Mouse (Mus musculus) intestine, postnatal 0 days (tissue): ENCODE results near the gene Phactr2. TPM values are rescaled to one million over a fixed set of nuclear protein-coding genes. Genes with fewer than 3 reads are reported as not detected.
A peak's percentile ranks its signal among the peaks of the same experiment; 100 is the strongest.

Experiments
- ATAC-seq: fragments of 200-750 bp; cut with Nextera tagmentation; 2 replicates; pipeline ENCODE4 v1.8.0; 2017; ENCODE audit warnings: mild to moderate bottlenecking, moderate TSS enrichment, moderate library complexity
- H3K27ac ChIP-seq: fragments of 300-500 bp; sonication (generic); 2 replicates; pipeline ENCODE4 v1.5.1; 2014; ENCODE audit warnings: mild to moderate bottlenecking, low read depth, low read length, moderate library complexity
- H3K27me3 ChIP-seq: fragments of 300-500 bp; sonication (generic); replicated peaks from 2 replicates; pipeline ENCODE4 v1.6.1; 2014; ENCODE audit warnings: low read length, mixed read lengths; ENCODE audit not compliant: control insufficient read depth, insufficient read depth
- H3K36me3 ChIP-seq: fragments of 300-500 bp; sonication (generic); 2 replicates; pipeline ENCODE4 v1.6.1; 2014; ENCODE audit warnings: mild to moderate bottlenecking, moderate library complexity; ENCODE audit not compliant: control insufficient read depth, insufficient read depth
- H3K4me1 ChIP-seq: fragments of 300-500 bp; sonication (generic); replicated peaks from 2 replicates; pipeline ENCODE4 v1.6.1; 2014; ENCODE audit warnings: antibody characterized with exemption, low read length, mixed read lengths; ENCODE audit not compliant: control insufficient read depth, insufficient read depth
- H3K4me2 ChIP-seq: fragments of 300-500 bp; sonication (generic); replicated peaks from 2 replicates; pipeline ENCODE4 v1.6.1; 2014; ENCODE audit warnings: low read depth, mild to moderate bottlenecking, moderate library complexity
- H3K4me3 ChIP-seq: fragments of 300-500 bp; sonication (generic); 2 replicates; pipeline ENCODE4 v1.5.1; 2014; ENCODE audit warnings: low read depth, low read length
- H3K9ac ChIP-seq: fragments of 300-500 bp; sonication (generic); 2 replicates; pipeline ENCODE4 v1.6.1; 2014; ENCODE audit warnings: mild to moderate bottlenecking, low read depth, low read length
- H3K9me3 ChIP-seq: fragments of 300-500 bp; sonication (generic); 2 replicates; pipeline ENCODE4 v1.6.1; 2016; ENCODE audit warnings: mixed run types; ENCODE audit not compliant: control insufficient read depth
- CTCF ChIP-seq: sonication (generic); IDR thresholded peaks from 2 replicates; pipeline ENCODE4 v1.5.1; 2016; ENCODE audit warnings: low read depth, mild to moderate bottlenecking, control low read depth, antibody characterized with exemption, moderate library complexity
- WGBS: fragments of 180-500 bp; shearing (Covaris S2); extraction: QIAGEN DNeasy Blood & Tissue Kit; methylation state at CpG from one replicate; pipeline ENCODE4 v1.1.7; 2014; 5-methylcytosine and 5-hydroxymethylcytosine counted together
- polyA plus RNA-seq: library from polyadenylated mRNA; unstranded; fragments of >200 nt; fragmentation: Nextera tagmentation; extraction: Ambion mirVana; gene quantifications from 2 replicates; pipeline ENCODE4 v1.2.1, GENCODE M21; 2015

Gene Phactr2
- polyA plus RNA-seq, 1 experiment from 2014 or later: 12.3 TPM

GRCm38 (mm10) chr10:13220061-13220460 is 254.2 kb downstream of the Phactr2 start:
- no peak overlapping the region for H3K27ac ChIP-seq
- ATAC-seq: no peak; the same call in 1 of the 2 replicates
- peaks cover 4% of the 10 kb centered on the region; the same call in 1 of the 2 replicates for H3K36me3 ChIP-seq
- H3K4me2 ChIP-seq: no peak overlapping the region
- H3K9me3 ChIP-seq: no peaks in the 10 kb centered on the region
- peaks cover 4% of the 10 kb centered on the region; the same call in 1 of the 2 replicates for H3K4me1 ChIP-seq
- H3K9ac ChIP-seq: no peak overlapping the region
- H3K4me3 ChIP-seq: no peak overlapping the region
- 28% methylated on average over 1 of the region's 1 CpGs for WGBS
- no peaks in the 10 kb centered on the region for H3K27me3 ChIP-seq
- TF ChIP-seq CTCF: no peak

- WGBS: 75% methylated on average over 12 of the region's 12 CpGs
- no peak overlapping the region for H3K27ac ChIP-seq
- no peak for ATAC-seq
These were observed 260.3 kb downstream of the Phactr2 start for GRCm38 (mm10) chr10:13213956-13214355.

GRCm38 (mm10) chr10:13212829-13213228 is 261.4 kb downstream of the Phactr2 start:
- no peak for ATAC-seq
- no peaks in the 10 kb centered on the region for H3K9me3 ChIP-seq
- no peak overlapping the region for H3K4me3 ChIP-seq
- H3K27me3 ChIP-seq: no peaks in the 10 kb centered on the region
- no peaks in the 10 kb centered on the region; the same call in 1 of the 2 replicates for H3K4me1 ChIP-seq
- H3K27ac ChIP-seq: no peak overlapping the region
- H3K9ac ChIP-seq: no peak overlapping the region
- 67% methylated on average over 6 of the region's 6 CpGs for WGBS
- no peak overlapping the region for H3K4me2 ChIP-seq
- H3K36me3 ChIP-seq: no peaks in the 10 kb centered on the region; the same call in 1 of the 2 replicates
- TF ChIP-seq CTCF: no peak

More at GRCm38 (mm10) chr10:13213956-13214355, 260.3 kb downstream of the Phactr2 start:
- Histone ChIP-seq H3K9me3 (no peaks in the 10 kb centered on the region), H3K36me3 (no peaks in the 10 kb centered on the region; the same call in 1 of the 2 replicates), H3K4me2 (no peak overlapping the region), H3K4me1 (no peaks in the 10 kb centered on the region; the same call in 1 of the 2 replicates), H3K9ac (no peak overlapping the region), H3K27me3 (no peaks in the 10 kb centered on the region), H3K4me3 (no peak overlapping the region)
- TF ChIP-seq CTCF: no peak

- H3K27me3 ChIP-seq: no peaks in the 10 kb centered on the region
- H3K9ac ChIP-seq: no peak overlapping the region
- H3K9me3 ChIP-seq: no peaks in the 10 kb centered on the region
- no peak for ATAC-seq
- H3K4me3 ChIP-seq: no peak overlapping the region
- no peak overlapping the region for H3K4me2 ChIP-seq
- H3K36me3 ChIP-seq: no peaks in the 10 kb centered on the region; the same call in 1 of the 2 replicates
- H3K4me1 ChIP-seq: no peaks in the 10 kb centered on the region; the same call in 1 of the 2 replicates
- no peak overlapping the region for H3K27ac ChIP-seq
- WGBS: 83% methylated on average over 9 of the region's 9 CpGs
- no peak for TF ChIP-seq CTCF
These were observed 261.9 kb downstream of the Phactr2 start for GRCm38 (mm10) chr10:13212326-13212725.

- ATAC-seq: 0 out of 2 replicates have a peak, but pooled peaks have one; percentile 19
- no peak overlapping the region for H3K4me2 ChIP-seq
- no peaks in the 10 kb centered on the region for H3K27me3 ChIP-seq
- no peaks in the 10 kb centered on the region; the same call in 1 of the 2 replicates for H3K4me1 ChIP-seq
- H3K27ac ChIP-seq: no peak overlapping the region
- 56% methylated on average over 8 of the region's 8 CpGs for WGBS
- no peaks in the 10 kb centered on the region for H3K36me3 ChIP-seq
- no peaks in the 10 kb centered on the region for H3K9me3 ChIP-seq
- no peak overlapping the region for H3K9ac ChIP-seq
- TF ChIP-seq CTCF: no peak
- no peak overlapping the region for H3K4me3 ChIP-seq
These were observed 264.1 kb downstream of the Phactr2 start for GRCm38 (mm10) chr10:13209930-13210637.

- H3K27me3 ChIP-seq: no peaks in the 10 kb centered on the region
- ATAC-seq: no peak
- H3K4me3 ChIP-seq: no peak overlapping the region
- H3K9ac ChIP-seq: no peak overlapping the region
- no peaks in the 10 kb centered on the region for H3K36me3 ChIP-seq
- 70% methylated on average over 3 of the region's 3 CpGs for WGBS
- no peak overlapping the region for H3K4me2 ChIP-seq
- no peak overlapping the region for H3K27ac ChIP-seq
- TF ChIP-seq CTCF: peak; percentile 25
- H3K9me3 ChIP-seq: no peaks in the 10 kb centered on the region
- no peaks in the 10 kb centered on the region; the same call in 1 of the 2 replicates for H3K4me1 ChIP-seq
These were observed 264.7 kb downstream of the Phactr2 start for GRCm38 (mm10) chr10:13209506-13209905.
